Mouse (Mus musculus): ENCODE data around the gene Rbbp8nl.

GRCm38 (mm10) chr2:180235788-180236187 is 53.9 kb downstream of the Rbbp8nl start:
- TF ChIP-seq POLR2A (IDR thresholded peaks at IDR 0.05; ENCODE audit: control insufficient read depth, low read depth, low read length) (no peak), CTCF (IDR thresholded peaks at IDR 0.05; ENCODE audit: control insufficient read depth, insufficient read depth, insufficient replicate concordance, low read depth, low read length) (no peak)
